In the genomic region with DNA sequence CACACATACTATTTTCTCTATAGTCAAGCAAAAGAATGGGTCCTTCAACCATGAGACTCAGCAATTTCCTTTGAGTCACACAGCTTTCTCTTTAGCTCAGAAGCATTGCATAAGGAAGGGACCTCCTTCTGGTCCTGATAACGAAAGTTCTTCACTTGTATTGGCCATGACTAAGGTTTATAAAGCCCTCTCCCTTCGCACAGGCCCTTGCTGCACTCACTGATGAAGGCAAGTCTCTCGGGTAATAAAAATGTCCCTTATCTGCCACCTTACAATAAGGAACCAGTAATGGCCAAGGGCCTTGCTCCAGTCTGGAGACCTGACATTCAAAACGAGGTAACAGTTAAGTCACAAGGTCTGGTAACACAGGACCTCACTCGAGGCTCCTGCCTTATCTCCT, we compare ENCODE assay signal across 33 mouse cellular contexts.
"Had no signal": no experiment of that assay in that cellular context is flagged by ENCODE, and none has a peak within 500 bp of the region (broad histone marks: within the 10 kb centered on the region; RNA-seq: fewer than 3 reads in every experiment).

No protein-coding gene starts in this region.

- H3K9ac ChIP-seq: heart, embryonic 12.5 days; heart, embryonic 13.5 days; heart, embryonic 15.5 days; hindbrain, embryonic 12.5 days; hindbrain, embryonic 13.5 days; hindbrain, embryonic 14.5 days; hindbrain, embryonic 15.5 days; kidney, embryonic 15.5 days had no signal

- H3K27ac ChIP-seq: heart, adult 2 months; heart, embryonic 10.5 days; heart, embryonic 13.5 days; heart, embryonic 15.5 days; hindbrain, embryonic 10.5 days; hindbrain, embryonic 12.5 days; hindbrain, embryonic 13.5 days; hindbrain, embryonic 14.5 days; hindbrain, embryonic 15.5 days; hindbrain, postnatal 0 days; kidney, embryonic 15.5 days; kidney, postnatal 0 days; layer of hippocampus, adult 2 months; left cerebral cortex, adult 2 months had no signal

- H3K9me3 ChIP-seq: heart, embryonic 10.5 days; heart, embryonic 12.5 days; heart, embryonic 13.5 days; heart, embryonic 15.5 days; hindbrain, embryonic 10.5 days; hindbrain, embryonic 12.5 days; hindbrain, embryonic 13.5 days; hindbrain, embryonic 15.5 days; kidney, embryonic 15.5 days had no signal

- ATAC-seq: hindbrain, embryonic 16.5 days; hindbrain, postnatal 0 days; inflammation-experienced regulatory T-cells, adult 6 months had no signal

- DNase-seq: heart, adult 2 months; heart, postnatal 10 days; heart, postnatal 14 days; heart, postnatal 36 days; heart, postnatal 4 days; kidney, adult 11 months; kidney, adult 18-20 months; kidney, adult 8-10 months; kidney, adult 9 months; kidney, postnatal 10 days; kidney, postnatal 14 days; kidney, postnatal 25 days; kidney, postnatal 36 days; kidney, postnatal 4 days; layer of hippocampus, adult 9-11 months; layer of hippocampus, postnatal 36 days had no signal

- H3K4me3 ChIP-seq: heart, adult 2 months; heart, embryonic 10.5 days; heart, embryonic 12.5 days; heart, embryonic 13.5 days; heart, embryonic 15.5 days; hindbrain, embryonic 10.5 days; hindbrain, embryonic 12.5 days; hindbrain, embryonic 13.5 days; hindbrain, embryonic 15.5 days; kidney, embryonic 15.5 days; layer of hippocampus, adult 2 months; left cerebral cortex, adult 2 months had no signal

- H3K4me1 ChIP-seq: heart, embryonic 13.5 days; heart, embryonic 15.5 days; hindbrain, embryonic 10.5 days; hindbrain, embryonic 12.5 days; hindbrain, embryonic 15.5 days; kidney, embryonic 15.5 days had no signal

- H3K36me3 ChIP-seq: heart, embryonic 10.5 days; heart, embryonic 12.5 days; heart, embryonic 15.5 days; hindbrain, embryonic 10.5 days; hindbrain, embryonic 12.5 days; hindbrain, embryonic 13.5 days; hindbrain, embryonic 15.5 days; kidney, embryonic 15.5 days had no signal

- H3K4me2 ChIP-seq: heart, embryonic 11.5 days; heart, embryonic 12.5 days; heart, embryonic 13.5 days; heart, embryonic 15.5 days; hindbrain, embryonic 12.5 days; hindbrain, embryonic 13.5 days; hindbrain, embryonic 14.5 days; hindbrain, embryonic 15.5 days; kidney, embryonic 15.5 days had no signal

- H3K27me3 ChIP-seq: heart, embryonic 12.5 days; heart, embryonic 13.5 days; heart, embryonic 15.5 days; hindbrain, embryonic 12.5 days; hindbrain, embryonic 13.5 days; hindbrain, embryonic 15.5 days; kidney, embryonic 15.5 days had no signal
